ENCODE assay signal across 19 mouse cellular contexts in genomic region chr11:67741569-67741968, GRCm38 (mm10). TPM values are rescaled to one million over a fixed set of nuclear protein-coding genes. Genes with fewer than 3 reads are reported as not detected.
"Had no signal": no experiment of that assay in that cellular context is flagged by ENCODE, and none has a peak within 500 bp of the region (broad histone marks: within the 10 kb centered on the region; RNA-seq: fewer than 3 reads in every experiment).

No protein-coding gene starts in this region.

- H3K4me3 ChIP-seq: kidney, embryonic 15.5 days; limb, embryonic 12.5 days; liver, embryonic 13.5 days; megakaryocyte, embryonic 14.5 days; midbrain, embryonic 15.5 days; neural tube, embryonic 13.5 days; stomach, embryonic 15.5 days had no signal

- H3K4me2 ChIP-seq: kidney, embryonic 15.5 days; limb, embryonic 12.5 days; liver, embryonic 13.5 days; midbrain, embryonic 11.5 days; midbrain, embryonic 15.5 days; neural tube, embryonic 13.5 days; stomach, embryonic 15.5 days had no signal

- H3K36me3 ChIP-seq: kidney, embryonic 15.5 days; limb, embryonic 12.5 days; liver, embryonic 13.5 days; midbrain, embryonic 15.5 days; neural tube, embryonic 13.5 days; stomach, embryonic 15.5 days had no signal

- H3K4me1 ChIP-seq: kidney, embryonic 15.5 days; limb, embryonic 12.5 days; liver, embryonic 13.5 days; megakaryocyte, embryonic 14.5 days; midbrain, embryonic 15.5 days; neural tube, embryonic 13.5 days; stomach, embryonic 15.5 days had no signal

- H3K27me3 ChIP-seq: kidney, embryonic 15.5 days; limb, embryonic 12.5 days; liver, embryonic 13.5 days; midbrain, embryonic 15.5 days; neural tube, embryonic 13.5 days; stomach, embryonic 15.5 days had no signal

- ATAC-seq: liver, postnatal 0 days; midbrain, embryonic 15.5 days had no signal

- H3K9me3 ChIP-seq: kidney, embryonic 15.5 days; limb, embryonic 12.5 days; liver, embryonic 13.5 days; megakaryocyte, embryonic 14.5 days; midbrain, embryonic 15.5 days; neural tube, embryonic 13.5 days; stomach, embryonic 15.5 days had no signal

- DNase-seq: kidney, adult 2 months; kidney, postnatal 36 days; liver; liver, embryonic 13.5 days; liver, postnatal 0 days; lung, postnatal 14 days; retina, postnatal 1 day; right cerebral cortex, postnatal 4 days; thymus, postnatal 36 days had no signal

- H3K9ac ChIP-seq: kidney, embryonic 15.5 days; limb, embryonic 12.5 days; liver, embryonic 13.5 days; liver, postnatal 0 days; midbrain, embryonic 15.5 days; neural tube, embryonic 13.5 days; stomach, embryonic 15.5 days had no signal

- H3K27ac ChIP-seq: kidney, embryonic 15.5 days; limb, embryonic 12.5 days; liver, embryonic 13.5 days; macrophage; midbrain, embryonic 15.5 days; neural tube, embryonic 13.5 days; stomach, embryonic 15.5 days had no signal

RNA-seq across cellular contexts. Expression of gene Glp2r, which starts 29.4 kb away (rescaled TPM):
- polyA plus RNA-seq: kidney, adult 2 months; limb, embryonic 12.5 days; macrophage; midbrain, embryonic 11.5 days had no signal

RNA-seq across cellular contexts. Expression of gene Gsg1l2, which starts 32.8 kb away (rescaled TPM):
- polyA plus RNA-seq: kidney, adult 2 months; kidney, embryonic 15.5 days; limb, embryonic 12.5 days; liver, embryonic 13.5 days; liver, postnatal 0 days; macrophage; midbrain, embryonic 11.5 days; midbrain, embryonic 15.5 days; neural tube, embryonic 13.5 days; spleen, adult 2 months; stomach, embryonic 15.5 days; thymus, postnatal 0 days had no signal

RNA-seq across cellular contexts. Expression of gene Rcvrn, which starts 46.4 kb away (rescaled TPM):
- polyA plus RNA-seq: kidney, embryonic 15.5 days; limb, embryonic 12.5 days; liver, embryonic 13.5 days; liver, postnatal 0 days; macrophage; midbrain, embryonic 11.5 days; midbrain, embryonic 15.5 days; neural tube, embryonic 13.5 days; spleen, adult 2 months; stomach, embryonic 15.5 days had no signal

RNA-seq across cellular contexts. Expression of gene Dhrs7c, which starts 56.4 kb away (rescaled TPM):
- polyA plus RNA-seq: liver, embryonic 13.5 days; liver, postnatal 0 days; macrophage; midbrain, embryonic 11.5 days; midbrain, embryonic 15.5 days; neural tube, embryonic 13.5 days; spleen, adult 2 months had no signal
